Comparison of ENCODE assay signal across 27 mouse cellular contexts in the genomic region with DNA sequence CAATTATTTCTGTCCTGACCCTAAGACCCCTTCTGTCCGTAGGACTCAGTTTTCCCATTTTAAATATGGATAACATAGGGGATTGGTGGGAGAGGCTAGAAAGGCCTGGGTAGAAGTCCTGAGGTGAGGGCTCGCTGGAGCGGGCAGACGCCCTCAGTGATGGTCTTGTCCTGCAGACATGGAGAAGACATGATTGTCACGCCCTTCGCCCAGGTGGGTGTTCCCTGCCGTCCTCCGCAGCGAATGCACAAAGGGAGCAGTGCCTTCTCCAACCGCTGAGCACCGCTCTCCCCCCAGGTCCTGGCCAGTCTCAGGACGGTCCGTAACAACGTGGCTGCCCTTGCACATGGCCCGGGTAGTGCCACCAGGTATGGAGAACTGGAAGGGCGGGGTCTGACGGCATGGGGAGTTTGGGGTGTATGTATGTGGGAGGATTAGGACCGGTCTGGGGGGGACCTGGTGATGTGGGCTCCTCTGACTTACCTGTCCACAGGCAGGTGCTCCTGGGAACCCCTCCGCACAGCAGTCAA. TPM values are rescaled to one million over a fixed set of nuclear protein-coding genes. Genes with fewer than 3 reads are reported as not detected.
DNase-seq lines count a peak whose midpoint lies in the region; ATAC-seq and TF ChIP-seq lines count a peak whose summit lies in the region.
"Had no signal": no experiment of that assay in that cellular context is flagged by ENCODE, and none has a peak within 500 bp of the region (broad histone marks: within the 10 kb centered on the region; RNA-seq: fewer than 3 reads in every experiment).

No protein-coding gene starts in this region.

- H3K4me1 ChIP-seq in intestine, embryonic 14.5 days (replicated peaks; ENCODE audit: control insufficient read depth, insufficient read depth, low read length) = peaks cover 6% of the 10 kb centered on the region; the same call in 1 of the 2 replicates
- no peaks in the 10 kb centered on the region for H3K4me1 ChIP-seq in intestine, postnatal 0 days (replicated peaks; ENCODE audit: control insufficient read depth, insufficient read depth, low read length)
- peaks cover 17% of the 10 kb centered on the region for H3K4me1 ChIP-seq in liver, postnatal 0 days (ENCODE audit: insufficient read depth)

- H3K4me3 ChIP-seq in intestine, embryonic 14.5 days (ENCODE audit: low read depth, low read length) = no peak overlapping the region
- H3K4me3 ChIP-seq in intestine, postnatal 0 days (ENCODE audit: low read depth, low read length) = no peak overlapping the region
- H3K4me3 ChIP-seq in liver, postnatal 0 days (ENCODE audit: low read depth, low read length) = no peak overlapping the region
- H3K4me3 ChIP-seq: embryonic facial prominence, embryonic 15.5 days; heart, embryonic 15.5 days; hindbrain, embryonic 15.5 days; left cerebral cortex, adult 2 months; lung, embryonic 15.5 days; neural tube, embryonic 12.5 days had no signal

- TF ChIP-seq EP300 in liver, postnatal 0 days (IDR thresholded peaks at IDR 0.05; ENCODE audit: low read depth) = no peak

- no peaks in the 10 kb centered on the region for H3K36me3 ChIP-seq in intestine, embryonic 14.5 days (ENCODE audit: control insufficient read depth, insufficient read depth, low read length)
- no peaks in the 10 kb centered on the region for H3K36me3 ChIP-seq in intestine, postnatal 0 days (ENCODE audit: control insufficient read depth, insufficient read depth)
- no peaks in the 10 kb centered on the region for H3K36me3 ChIP-seq in liver, postnatal 0 days (replicated peaks; ENCODE audit: insufficient read depth, low read length)
- H3K36me3 ChIP-seq: embryonic facial prominence, embryonic 15.5 days; heart, embryonic 15.5 days; hindbrain, embryonic 15.5 days; lung, embryonic 15.5 days; neural tube, embryonic 12.5 days had no signal

- H3K4me2 ChIP-seq in intestine, embryonic 14.5 days (ENCODE audit: low read length) = no peak overlapping the region
- no peak overlapping the region for H3K4me2 ChIP-seq in intestine, postnatal 0 days (replicated peaks; ENCODE audit: low read depth)
- no peak overlapping the region for H3K4me2 ChIP-seq in liver, postnatal 0 days (ENCODE audit: low read depth, low read length)
- H3K4me2 ChIP-seq: embryonic facial prominence, embryonic 15.5 days; heart, embryonic 15.5 days; hindbrain, embryonic 15.5 days; lung, embryonic 15.5 days; neural tube, embryonic 12.5 days had no signal

- ATAC-seq in intestine, embryonic 14.5 days (replicated peaks; ENCODE audit: low FRiP score, low TSS enrichment, low read depth) = no peak
- ATAC-seq in intestine, postnatal 0 days = no peak
- no peak for ATAC-seq in liver, postnatal 0 days
- ATAC-seq: forebrain, embryonic 16.5 days; intestine, embryonic 16.5 days had no signal

- TF ChIP-seq CTCF in intestine, postnatal 0 days (IDR thresholded peaks at IDR 0.05; ENCODE audit: low read depth) = no peak
- TF ChIP-seq CTCF in liver, postnatal 0 days (IDR thresholded peaks at IDR 0.05; ENCODE audit: low read depth) = no peak

- no peaks in the 10 kb centered on the region for H3K9me3 ChIP-seq in intestine, embryonic 14.5 days (ENCODE audit: control insufficient read depth, low read length)
- no peaks in the 10 kb centered on the region for H3K9me3 ChIP-seq in intestine, postnatal 0 days (ENCODE audit: control insufficient read depth)
- no peaks in the 10 kb centered on the region for H3K9me3 ChIP-seq in liver, postnatal 0 days (ENCODE audit: low read length)
- H3K9me3 ChIP-seq: embryonic facial prominence, embryonic 15.5 days; heart, embryonic 15.5 days; hindbrain, embryonic 15.5 days; lung, embryonic 15.5 days; neural tube, embryonic 12.5 days had no signal

- H3K27me3 ChIP-seq in intestine, embryonic 14.5 days (replicated peaks; ENCODE audit: control insufficient read depth, insufficient read depth, low read length) = peaks cover 51% of the 10 kb centered on the region
- H3K27me3 ChIP-seq in intestine, postnatal 0 days (replicated peaks; ENCODE audit: control insufficient read depth, insufficient read depth, low read length) = peaks cover 38% of the 10 kb centered on the region
- H3K27me3 ChIP-seq in liver, postnatal 0 days (ENCODE audit: insufficient read depth, low read length) = peaks cover 46% of the 10 kb centered on the region

- no peak overlapping the region for H3K27ac ChIP-seq in intestine, embryonic 14.5 days (ENCODE audit: low read depth)
- no peak overlapping the region for H3K27ac ChIP-seq in intestine, postnatal 0 days (ENCODE audit: low read depth, low read length)
- no peak overlapping the region for H3K27ac ChIP-seq in liver, postnatal 0 days (ENCODE audit: low read depth)
- H3K27ac ChIP-seq: embryonic facial prominence, embryonic 15.5 days; heart, embryonic 15.5 days; hindbrain, embryonic 15.5 days; left cerebral cortex, adult 2 months; liver, embryonic 14.5 days; lung, embryonic 15.5 days; macrophage; neural tube, embryonic 12.5 days had no signal

- no peak overlapping the region for H3K9ac ChIP-seq in intestine, embryonic 14.5 days (ENCODE audit: low read length)
- H3K9ac ChIP-seq in intestine, postnatal 0 days (ENCODE audit: low read depth, low read length) = no peak overlapping the region
- no peak overlapping the region for H3K9ac ChIP-seq in liver, postnatal 0 days (replicated peaks)
- H3K9ac ChIP-seq: embryonic facial prominence, embryonic 15.5 days; heart, embryonic 15.5 days; hindbrain, embryonic 15.5 days; liver, embryonic 14.5 days; lung, embryonic 15.5 days; neural tube, embryonic 12.5 days had no signal

- DNase-seq in cerebellum, adult 11-12 months = peak; percentile 13
- no peak for DNase-seq in cerebellum, adult 11 months
- peak; percentile 53 for DNase-seq in intestine, embryonic 14.5 days (ENCODE audit: low spot score)
- peak; percentile 4 for DNase-seq in liver
- no peak for DNase-seq in liver, postnatal 0 days
- DNase-seq in testis, postnatal 10 days (ENCODE audit: low spot score) = peak; percentile 45
- DNase-seq in testis, postnatal 14 days (ENCODE audit: low spot score) = no peak
- DNase-seq: adrenal gland, postnatal 10 days; cerebellum, adult 9-11 months; heart, postnatal 4 days; retina, postnatal 1 day; right cerebral cortex, postnatal 4 days; thymus, adult 2 months; thymus, postnatal 4 days had no signal

- WGBS in intestine, embryonic 14.5 days = 59% methylated on average over 19 of the region's 19 CpGs
- WGBS in intestine, postnatal 0 days = 58% methylated on average over 19 of the region's 19 CpGs
- WGBS in liver, postnatal 0 days (ENCODE audit: insufficient replicate concordance) = 61% methylated on average over 19 of the region's 19 CpGs

RNA-seq across cellular contexts. Expression of a gene that starts 8.7 kb away (rescaled TPM):
- 27.7 and 28.6 TPM in 2 replicates for polyA plus RNA-seq in intestine, embryonic 14.5 days (2014; fragmentation: Nextera tagmentation; extraction: Ambion mirVana)
- polyA plus RNA-seq in intestine, postnatal 0 days (2015; fragmentation: Nextera tagmentation; extraction: Ambion mirVana) = 18.8 and 19.5 TPM in 2 replicates
- 3.2 and 3.3 TPM in 2 replicates for polyA plus RNA-seq in liver, postnatal 0 days (2015; fragmentation: Nextera tagmentation; extraction: Ambion mirVana)

RNA-seq across cellular contexts. Expression of a gene that starts 15.0 kb away (rescaled TPM):
- polyA plus RNA-seq in intestine, embryonic 14.5 days (2014; fragmentation: Nextera tagmentation; extraction: Ambion mirVana) = 58.6 and 59.9 TPM in 2 replicates
- polyA plus RNA-seq in intestine, postnatal 0 days (2015; fragmentation: Nextera tagmentation; extraction: Ambion mirVana) = 76.3 and 80.6 TPM in 2 replicates
- 36.3 and 39.9 TPM in 2 replicates for polyA plus RNA-seq in liver, postnatal 0 days (2015; fragmentation: Nextera tagmentation; extraction: Ambion mirVana)

RNA-seq across cellular contexts. Expression of a gene that starts 22.2 kb away (rescaled TPM):
- 0.39 and 0.42 TPM in 2 replicates for polyA plus RNA-seq in intestine, embryonic 14.5 days (2014; fragmentation: Nextera tagmentation; extraction: Ambion mirVana)
- polyA plus RNA-seq in intestine, postnatal 0 days (2015; fragmentation: Nextera tagmentation; extraction: Ambion mirVana) = 0.21 and 0.31 TPM in 2 replicates
- 1.6 and 1.8 TPM in 2 replicates for polyA plus RNA-seq in liver, postnatal 0 days (2015; fragmentation: Nextera tagmentation; extraction: Ambion mirVana)
- polyA plus RNA-seq: macrophage had no signal

RNA-seq across cellular contexts. Expression of a gene that starts 27.4 kb away (rescaled TPM):
- polyA plus RNA-seq in intestine, embryonic 14.5 days (2014; fragmentation: Nextera tagmentation; extraction: Ambion mirVana) = 0.67 and 0.88 TPM in 2 replicates
- 2.8 TPM in 2 replicates for polyA plus RNA-seq in intestine, postnatal 0 days (2015; fragmentation: Nextera tagmentation; extraction: Ambion mirVana)
- polyA plus RNA-seq in liver, postnatal 0 days (2015; fragmentation: Nextera tagmentation; extraction: Ambion mirVana) = 0.22 and 0.25 TPM in 2 replicates
- polyA plus RNA-seq: brain, embryonic 14.5 days; embryonic facial prominence, embryonic 15.5 days; forebrain, embryonic 16.5 days; heart, embryonic 15.5 days; hindbrain, embryonic 15.5 days; limb, embryonic 14.5 days; lung, embryonic 15.5 days; macrophage; neural tube, embryonic 12.5 days had no signal

RNA-seq across cellular contexts. Expression of a gene that starts 30.8 kb away (rescaled TPM):
- polyA plus RNA-seq in intestine, embryonic 14.5 days (2014; fragmentation: Nextera tagmentation; extraction: Ambion mirVana) = 40.7 and 47.3 TPM in 2 replicates
- polyA plus RNA-seq in intestine, postnatal 0 days (2015; fragmentation: Nextera tagmentation; extraction: Ambion mirVana) = 37.4 and 41.0 TPM in 2 replicates
- polyA plus RNA-seq in liver, postnatal 0 days (2015; fragmentation: Nextera tagmentation; extraction: Ambion mirVana) = 8.9 and 9.0 TPM in 2 replicates

Comparison
In these comparisons a context has a peak if more than half of its experiments do, and no peak if none do; other contexts are left out.
1. DNase-seq: peak in cerebellum, adult 11-12 months (single experiment), intestine, embryonic 14.5 days (single experiment), liver (single experiment) and testis, postnatal 10 days (single experiment); none in cerebellum, adult 11 months (single experiment), liver, postnatal 0 days (single experiment) and testis, postnatal 14 days (single experiment).